Mouse (Mus musculus) heart, adult 2 months (tissue): ENCODE data around the gene H2-Oa.

Experiments
- CTCF ChIP-seq: fragments of 200-600 bp; IDR thresholded peaks from 2 replicates; pipeline ENCODE4 v1.8.1; 2022; ENCODE audit warnings: antibody characterized with exemption, mild to moderate bottlenecking, moderate library complexity
- EP300 ChIP-seq: fragments of 200-500 bp; IDR thresholded peaks from 2 replicates; pipeline ENCODE4 v1.6.1; 2011; ENCODE audit warnings: low read depth, low read length, control low read depth; ENCODE audit not compliant: insufficient read depth
- POLR2A ChIP-seq: fragments of 200-500 bp; IDR thresholded peaks from 2 replicates; pipeline ENCODE4 v1.6.1; 2011; ENCODE audit warnings: mild to moderate bottlenecking, low read depth, low read length, control low read depth; ENCODE audit not compliant: insufficient read depth

- TF ChIP-seq CTCF (no peak), POLR2A (no peak), EP300 (no peak)
Observed at GRCm38 (mm10) chr17:34142456-34143010, 50.4 kb downstream of the H2-Oa start.
